Mouse (Mus musculus) cerebellum, adult 2 months (tissue): ENCODE measurements around the gene Rassf3. TPM values are rescaled to one million over a fixed set of nuclear protein-coding genes. Genes with fewer than 3 reads are reported as not detected.

Experiments
- DNase-seq, 2 experiments: peaks; one replicate each; pipeline ENCODE4 v3.0.0; 2021
- H3K27ac ChIP-seq: fragments of 200-500 bp; 2 replicates; pipeline ENCODE4 v1.5.1; 2012; ENCODE audit warnings: low read length, control low read depth, inconsistent platforms; ENCODE audit not compliant: insufficient read depth
- H3K27me3 ChIP-seq: fragments of 200-500 bp; 2 replicates; pipeline ENCODE4 v1.6.1; 2012; ENCODE audit warnings: inconsistent platforms, mild to moderate bottlenecking, low read length, moderate library complexity; ENCODE audit not compliant: control insufficient read depth, insufficient read depth
- H3K4me1 ChIP-seq: fragments of 200-500 bp; 2 replicates; pipeline ENCODE4 v1.6.1; 2011; ENCODE audit warnings: low read length; ENCODE audit not compliant: control insufficient read depth, insufficient read depth
- H3K4me3 ChIP-seq: fragments of 200-500 bp; replicated peaks from 2 replicates; pipeline ENCODE3; 2011; ENCODE audit warnings: mild to moderate bottlenecking, low read depth, low read length, control low read depth; ENCODE audit not compliant: insufficient read depth
- CTCF ChIP-seq: fragments of 200-500 bp; IDR thresholded peaks from 2 replicates; pipeline ENCODE4 v1.5.1; 2011; ENCODE audit warnings: low read depth, mild to moderate bottlenecking, control low read depth, low read length, moderate library complexity, borderline replicate concordance; ENCODE audit not compliant: insufficient read depth
- POLR2A ChIP-seq: fragments of 200-500 bp; IDR thresholded peaks from 2 replicates; pipeline ENCODE4 v1.6.1; 2011; ENCODE audit warnings: low read length, control low read depth, borderline replicate concordance; ENCODE audit not compliant: insufficient read depth
- WGBS: fragments of 180-500 bp; shearing (Covaris S2); methylation state at CpG from one replicate; pipeline ENCODE4 v1.1.7; 2018; 5-methylcytosine and 5-hydroxymethylcytosine counted together
- polyA plus RNA-seq: library from polyadenylated mRNA; depleted of rRNA; stranded (reverse); fragments of >200 nt; gene quantifications from 2 replicates; pipeline ENCODE4 v1.2.3, GENCODE M21; 2012

The Rassf3 gene
- polyA plus RNA-seq, 1 experiment = 17.8 TPM

- peaks cover 9% of the 10 kb centered on the region; the same call in 1 of the 2 replicates for H3K4me1 ChIP-seq
- 57% methylated on average over 24 of the region's 24 CpGs for WGBS
- peak overlapping the region; percentile 59 for H3K4me3 ChIP-seq
- H3K27ac ChIP-seq = no peak overlapping the region
- TF ChIP-seq CTCF (no peak), POLR2A (no peak)
- DNase-seq = peak in 1 of 2 experiments; percentile 24
- no peaks in the 10 kb centered on the region for H3K27me3 ChIP-seq
These were observed 13.8 kb downstream of the Rassf3 start for GRCm38 (mm10) chr10:121462162-121462881.

- peaks cover 9% of the 10 kb centered on the region; the same call in 1 of the 2 replicates for H3K4me1 ChIP-seq
- no peaks in the 10 kb centered on the region for H3K27me3 ChIP-seq
- TF ChIP-seq CTCF = no peak
- no peak for TF ChIP-seq POLR2A
- H3K27ac ChIP-seq = peak overlapping the region; percentile 79
- DNase-seq = peak; percentile 67 to 68
- 5% methylated on average over 22 of the region's 22 CpGs for WGBS
- H3K4me3 ChIP-seq = peak overlapping the region; percentile 59
These were observed 14.6 kb downstream of the Rassf3 start for GRCm38 (mm10) chr10:121461404-121462161.

- H3K27ac ChIP-seq = no peak overlapping the region
- no peaks in the 10 kb centered on the region for H3K27me3 ChIP-seq
- no peak for DNase-seq
- 64% methylated on average over 19 of the region's 19 CpGs for WGBS
- peaks cover 9% of the 10 kb centered on the region; the same call in 1 of the 2 replicates for H3K4me1 ChIP-seq
- TF ChIP-seq POLR2A = no peak
- TF ChIP-seq CTCF = no peak
- no peak overlapping the region for H3K4me3 ChIP-seq
These were observed 16.9 kb downstream of the Rassf3 start for GRCm38 (mm10) chr10:121459124-121459853.

- 73% methylated on average over 9 of the region's 9 CpGs for WGBS
- no peak for DNase-seq
- TF ChIP-seq POLR2A = no peak
- TF ChIP-seq CTCF = no peak
- no peaks in the 10 kb centered on the region for H3K27me3 ChIP-seq
- no peak overlapping the region for H3K27ac ChIP-seq
- peaks cover 9% of the 10 kb centered on the region; the same call in 1 of the 2 replicates for H3K4me1 ChIP-seq
- H3K4me3 ChIP-seq = no peak overlapping the region
These were observed 17.7 kb downstream of the Rassf3 start for GRCm38 (mm10) chr10:121458408-121458807.

- TF ChIP-seq POLR2A (no peak), CTCF (no peak)
- DNase-seq = no peak
- Histone ChIP-seq H3K4me1 (peaks cover 9% of the 10 kb centered on the region; the same call in 1 of the 2 replicates), H3K27me3 (no peaks in the 10 kb centered on the region), H3K27ac (no peak overlapping the region), H3K4me3 (no peak overlapping the region)
- WGBS = 69% methylated on average over 3 of the region's 3 CpGs
These were observed 18.8 kb downstream of the Rassf3 start for GRCm38 (mm10) chr10:121457381-121457780.

GRCm38 (mm10) chr10:121455517-121455916 lies 20.6 kb downstream of the Rassf3 start:
- H3K4me1 ChIP-seq = no peaks in the 10 kb centered on the region
- no peak overlapping the region for H3K27ac ChIP-seq
- H3K4me3 ChIP-seq = no peak overlapping the region
- 95% methylated on average over 3 of the region's 3 CpGs for WGBS
- no peak for TF ChIP-seq POLR2A
- TF ChIP-seq CTCF = no peak
- no peak for DNase-seq
- no peaks in the 10 kb centered on the region for H3K27me3 ChIP-seq

GRCm38 (mm10) chr10:121454708-121455475 lies 21.3 kb downstream of the Rassf3 start:
- Histone ChIP-seq H3K27ac (no peak overlapping the region), H3K4me1 (no peaks in the 10 kb centered on the region), H3K4me3 (no peak overlapping the region), H3K27me3 (no peaks in the 10 kb centered on the region)
- TF ChIP-seq CTCF (no peak), POLR2A (no peak)
- WGBS = 92% methylated on average over 6 of the region's 6 CpGs
- no peak for DNase-seq
